Mouse (Mus musculus) liver, adult 2 months (tissue): Measurements from ENCODE around the gene Gm5447.

Source experiments
- CTCF ChIP-seq: fragments of 200-500 bp; IDR thresholded peaks from 2 replicates; pipeline ENCODE4 v1.5.1; 2011; ENCODE audit warnings: low read depth, low read length, control low read depth
- POLR2A ChIP-seq: fragments of 200-500 bp; IDR thresholded peaks from 2 replicates; pipeline ENCODE4 v1.6.1; 2011; ENCODE audit warnings: low read length, control low read depth; ENCODE audit not compliant: insufficient read depth; ENCODE audit errors: extremely low read depth

GRCm38 (mm10) chr13:30985598-30986466, 11.8 kb downstream of the Gm5447 start:
- no peak for TF ChIP-seq POLR2A
- no peak for TF ChIP-seq CTCF
